Mouse (Mus musculus): ENCODE data around the gene Efcab7.

DNA sequence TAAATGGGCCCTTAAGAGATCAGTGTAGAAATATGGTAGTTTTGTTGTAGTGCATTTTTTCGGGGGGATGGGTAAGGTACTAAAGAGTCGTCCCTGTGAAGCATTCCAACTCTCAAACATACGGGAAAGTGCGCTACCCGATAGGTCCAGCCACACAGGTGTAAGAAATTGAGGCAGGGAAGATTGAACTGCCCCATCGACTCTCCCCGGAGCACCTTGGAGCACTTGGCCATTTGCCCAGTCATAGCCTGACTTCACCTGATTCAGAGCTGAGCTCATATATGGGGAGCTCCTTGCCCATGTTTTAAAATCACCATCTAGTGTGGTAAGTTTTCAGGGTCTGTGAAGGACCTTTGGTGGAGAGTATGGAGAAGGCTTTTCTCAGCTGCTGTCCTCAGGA is 105.9 kb downstream of the Efcab7 start:
- TF ChIP-seq MAFK (IDR thresholded peaks at IDR 0.05; ENCODE audit: insufficient read depth, low read depth, low read length) (no peak), HCFC1 (IDR thresholded peaks at IDR 0.05; ENCODE audit: borderline replicate concordance, insufficient read depth, low read length) (no peak), ZNF384 (IDR thresholded peaks at IDR 0.05; ENCODE audit: low read depth, low read length) (no peak)
